Mouse (Mus musculus): Measurements from ENCODE around the gene Ccdc187. TPM values are rescaled to one million over a fixed set of nuclear protein-coding genes. Genes with fewer than 3 reads are reported as not detected.

The Ccdc187 gene
- polyA plus RNA-seq, 1 experiment from 2014 or later: 0.02 TPM

DNA sequence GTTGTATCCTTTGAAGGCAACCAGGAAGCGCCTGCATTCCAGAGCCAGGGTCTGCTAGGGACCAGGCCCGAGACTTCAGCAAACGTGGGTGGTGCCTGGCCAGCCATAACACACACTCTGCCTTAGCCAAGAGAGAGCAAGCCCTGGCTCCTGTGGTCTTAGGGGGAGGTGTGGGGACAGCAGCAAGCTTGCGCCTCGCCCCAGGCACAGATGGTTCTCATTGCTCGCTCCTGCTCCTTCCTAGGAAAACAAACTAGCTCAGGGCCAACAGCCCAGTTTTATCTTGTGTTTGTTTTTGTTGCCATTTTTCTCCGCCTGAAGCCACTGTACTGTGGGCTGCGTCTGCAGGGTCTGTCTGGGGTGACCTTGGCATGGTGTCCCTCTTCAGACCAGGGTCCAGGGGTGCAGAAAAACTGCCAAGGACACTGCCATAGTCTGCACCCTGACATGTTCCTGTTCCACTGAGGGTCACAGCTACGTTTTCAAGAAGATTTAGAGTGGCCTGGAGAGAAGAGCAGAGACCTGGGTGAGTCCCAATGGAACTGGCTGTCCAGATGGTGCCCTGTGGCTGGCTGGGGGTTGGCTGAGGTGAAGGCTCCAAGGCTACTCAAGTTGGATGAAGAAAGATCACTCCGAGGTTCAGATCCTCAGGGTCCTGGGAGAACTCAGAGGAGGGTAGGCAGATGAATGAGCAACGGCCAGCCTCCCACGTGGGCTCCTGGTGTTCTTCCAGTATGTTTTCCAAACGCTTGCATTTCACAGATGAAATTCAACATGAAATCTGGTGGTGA, 20.1 kb upstream of the Ccdc187 start:
- peak overlapping the region; percentile 74 for H3K27ac ChIP-seq
- H3K4me2 ChIP-seq: peak overlapping the region; percentile 91
- ATAC-seq: no peak
- H3K4me3 ChIP-seq: peak overlapping the region; percentile 67; the same call in 1 of the 2 replicates
- 51% methylated on average over 13 of the region's 13 CpGs for WGBS (ENCODE audit: insufficient replicate concordance)
- peak overlapping the region; percentile 66; the same call in 1 of the 2 replicates for H3K9ac ChIP-seq
- H3K9me3 ChIP-seq (replicated peaks): no peaks in the 10 kb centered on the region
- peaks cover 38% of the 10 kb centered on the region for H3K27me3 ChIP-seq (replicated peaks)
- peaks cover 26% of the 10 kb centered on the region for H3K4me1 ChIP-seq
- no peaks in the 10 kb centered on the region for H3K36me3 ChIP-seq

DNA sequence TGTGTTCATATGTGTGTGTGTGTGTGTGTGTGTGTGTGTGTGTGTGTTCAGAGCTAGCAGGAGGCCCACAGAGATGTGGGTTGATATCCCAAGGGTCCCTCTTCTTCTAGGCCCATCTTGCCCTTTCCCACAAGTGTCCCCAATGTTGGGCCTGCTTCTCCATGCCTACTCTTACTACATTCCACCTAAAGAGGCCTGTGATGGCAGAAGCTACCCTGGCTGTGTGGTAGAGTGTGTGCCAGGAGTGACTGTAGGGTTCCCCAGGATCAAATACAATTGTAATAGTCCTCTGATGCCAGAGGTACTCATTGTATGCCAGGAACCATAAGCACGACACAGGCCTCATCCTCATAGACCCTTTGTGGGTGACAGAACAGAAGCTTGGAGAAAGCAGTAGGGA, 19.0 kb upstream of the Ccdc187 start:
- no peaks in the 10 kb centered on the region for H3K9me3 ChIP-seq (replicated peaks)
- no peak for ATAC-seq
- H3K27ac ChIP-seq: no peak overlapping the region
- no peak overlapping the region for H3K9ac ChIP-seq
- H3K4me3 ChIP-seq: no peak overlapping the region
- H3K4me1 ChIP-seq: peaks cover 26% of the 10 kb centered on the region
- H3K4me2 ChIP-seq: no peak overlapping the region
- H3K27me3 ChIP-seq (replicated peaks): peaks cover 38% of the 10 kb centered on the region
- 59% methylated on average over 1 of the region's 1 CpGs for WGBS (ENCODE audit: insufficient replicate concordance)
- no peaks in the 10 kb centered on the region for H3K36me3 ChIP-seq

DNA sequence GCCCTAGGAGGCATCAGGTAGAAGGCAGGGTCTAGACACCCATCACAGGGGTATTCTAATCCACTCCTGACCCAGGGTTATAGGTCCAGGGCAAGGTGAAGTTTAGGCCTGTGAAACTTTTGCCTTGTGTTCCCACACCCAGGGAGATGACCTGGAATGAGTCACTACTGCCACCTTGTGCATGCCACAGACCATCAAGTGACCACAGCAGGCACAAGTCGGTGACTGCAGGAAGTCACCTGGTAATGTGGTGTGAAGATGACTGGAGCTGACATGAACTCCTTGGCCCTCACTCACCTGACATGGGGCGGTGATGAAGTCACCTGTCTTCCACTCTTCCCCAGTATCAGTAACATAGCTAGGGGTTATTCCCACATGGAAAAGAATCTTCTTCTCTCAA, 18.5 kb upstream of the Ccdc187 start:
- no peak overlapping the region for H3K4me2 ChIP-seq
- no peak for ATAC-seq
- WGBS (ENCODE audit: insufficient replicate concordance): 38% methylated on average over 2 of the region's 2 CpGs

DNA sequence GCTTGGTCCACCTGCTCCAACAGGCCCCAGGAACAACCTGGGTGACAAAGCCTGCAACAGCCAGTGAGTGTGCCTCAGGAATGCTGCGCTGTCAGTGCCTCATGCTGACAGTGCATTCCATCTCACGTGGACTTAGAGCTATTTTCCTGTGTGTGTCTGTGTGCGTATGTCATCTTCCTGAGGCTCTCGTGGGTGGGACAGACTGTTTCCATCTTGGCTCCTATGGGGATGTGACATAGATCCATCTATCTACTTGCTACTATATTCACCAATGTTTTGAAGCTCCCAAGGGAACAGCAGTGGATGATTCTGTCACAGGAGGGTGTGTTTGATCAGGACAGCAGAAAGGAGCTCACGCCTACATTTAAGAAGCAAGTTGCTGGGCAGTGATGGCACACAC, 17.6 kb upstream of the Ccdc187 start:
- Histone ChIP-seq H3K36me3 (no peaks in the 10 kb centered on the region), H3K27me3 (replicated peaks) (peaks cover 26% of the 10 kb centered on the region), H3K4me1 (peaks cover 26% of the 10 kb centered on the region), H3K27ac (no peak overlapping the region), H3K4me3 (no peak overlapping the region), H3K9ac (no peak overlapping the region), H3K9me3 (replicated peaks) (no peaks in the 10 kb centered on the region), H3K4me2 (no peak overlapping the region)
- no peak for ATAC-seq
- WGBS (ENCODE audit: insufficient replicate concordance): 54% methylated on average over 5 of the region's 5 CpGs

More for the DNA sequence above, 18.5 kb upstream of the Ccdc187 start:
- H3K4me3 ChIP-seq: no peak overlapping the region
- no peak overlapping the region for H3K9ac ChIP-seq
- H3K27ac ChIP-seq: no peak overlapping the region
- H3K4me1 ChIP-seq: peaks cover 26% of the 10 kb centered on the region
- no peaks in the 10 kb centered on the region for H3K9me3 ChIP-seq (replicated peaks)
- H3K27me3 ChIP-seq (replicated peaks): peaks cover 35% of the 10 kb centered on the region
- H3K36me3 ChIP-seq: no peaks in the 10 kb centered on the region

DNA sequence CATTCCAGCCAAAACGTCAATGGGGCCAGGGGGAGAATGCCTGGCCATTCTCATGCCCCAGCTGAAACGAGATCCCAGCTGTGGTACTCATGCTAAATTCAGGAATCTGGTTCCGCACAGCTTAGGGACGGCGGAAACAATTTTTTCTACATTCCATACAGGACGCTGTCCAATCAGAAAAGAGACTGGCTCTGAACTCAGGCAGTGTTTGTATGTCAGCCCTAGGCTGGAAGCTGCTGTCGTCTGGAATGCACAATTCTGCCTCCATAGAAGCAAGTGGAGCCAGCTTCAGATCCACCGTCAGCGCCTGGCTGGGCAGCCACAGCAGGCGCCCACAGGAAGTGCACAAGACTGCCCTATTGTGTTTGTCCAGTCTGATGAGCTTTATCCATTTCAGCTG, 15.4 kb upstream of the Ccdc187 start:
- no peaks in the 10 kb centered on the region for H3K36me3 ChIP-seq
- no peak overlapping the region for H3K9ac ChIP-seq
- peaks cover 4% of the 10 kb centered on the region for H3K4me1 ChIP-seq
- 47% methylated on average over 10 of the region's 10 CpGs for WGBS (ENCODE audit: insufficient replicate concordance)
- peaks cover 4% of the 10 kb centered on the region; the same call in 1 of the 2 replicates for H3K27me3 ChIP-seq (replicated peaks)
- 0 out of 2 replicates have a peak overlapping the region, but pooled peaks have one; percentile 25 for H3K27ac ChIP-seq
- no peak overlapping the region for H3K4me2 ChIP-seq
- H3K4me3 ChIP-seq: no peak overlapping the region
- ATAC-seq: no peak
- H3K9me3 ChIP-seq (replicated peaks): no peaks in the 10 kb centered on the region

DNA sequence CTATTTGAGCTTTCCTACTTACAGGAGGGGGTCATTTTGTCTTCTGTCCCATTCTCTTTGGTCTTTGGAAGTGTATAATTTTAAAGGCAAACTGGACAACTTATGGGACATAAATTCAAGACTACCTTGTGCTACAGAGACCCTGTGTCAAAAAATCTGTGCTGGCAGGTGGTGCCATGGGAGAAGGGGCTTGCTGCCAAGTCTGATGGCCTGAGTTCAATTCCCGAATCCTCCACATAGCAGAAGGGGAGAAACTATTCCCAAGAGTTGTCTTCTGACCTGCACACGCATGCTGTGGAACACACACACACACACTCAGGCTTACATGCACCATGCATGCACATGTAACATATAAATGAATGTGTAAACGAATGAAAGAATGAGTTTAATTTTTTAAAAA, 12.3 kb upstream of the Ccdc187 start:
- Histone ChIP-seq H3K36me3 (no peaks in the 10 kb centered on the region), H3K27me3 (replicated peaks) (0 out of 2 replicates have a peak, but pooled peaks cover 3% of the 10 kb centered on the region), H3K9me3 (replicated peaks) (no peaks in the 10 kb centered on the region), H3K27ac (no peak overlapping the region), H3K4me3 (no peak overlapping the region), H3K4me2 (no peak overlapping the region), H3K4me1 (no peaks in the 10 kb centered on the region), H3K9ac (no peak overlapping the region)
- no peak for ATAC-seq
- 66% methylated on average over 3 of the region's 3 CpGs for WGBS (ENCODE audit: insufficient replicate concordance)

DNA sequence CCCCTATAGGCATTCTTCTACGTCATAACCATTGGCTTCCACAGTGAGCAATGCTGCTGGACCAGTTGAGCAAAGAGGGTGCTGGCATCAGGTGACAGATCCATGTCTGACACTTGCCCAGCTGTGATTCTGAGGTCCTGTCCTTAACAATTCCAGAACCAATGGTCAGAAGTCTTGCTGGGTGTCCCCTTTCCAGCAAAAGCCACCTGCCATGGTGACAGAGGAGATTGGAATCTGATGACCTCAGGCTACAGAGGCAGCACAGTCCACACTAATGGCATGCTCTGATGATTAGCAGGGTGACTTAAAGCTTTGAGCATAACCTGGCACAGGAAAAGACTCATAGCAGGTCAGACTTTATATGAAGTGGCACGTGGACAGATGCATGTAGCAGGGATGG, 11.2 kb upstream of the Ccdc187 start:
- 55% methylated on average over 2 of the region's 2 CpGs for WGBS (ENCODE audit: insufficient replicate concordance)
- Histone ChIP-seq H3K9me3 (replicated peaks) (no peaks in the 10 kb centered on the region), H3K4me1 (no peaks in the 10 kb centered on the region), H3K4me3 (no peak overlapping the region), H3K36me3 (no peaks in the 10 kb centered on the region), H3K4me2 (no peak overlapping the region), H3K27ac (no peak overlapping the region), H3K9ac (no peak overlapping the region), H3K27me3 (replicated peaks) (0 out of 2 replicates have a peak, but pooled peaks cover under 1% of the 10 kb centered on the region)
- no peak for ATAC-seq

DNA sequence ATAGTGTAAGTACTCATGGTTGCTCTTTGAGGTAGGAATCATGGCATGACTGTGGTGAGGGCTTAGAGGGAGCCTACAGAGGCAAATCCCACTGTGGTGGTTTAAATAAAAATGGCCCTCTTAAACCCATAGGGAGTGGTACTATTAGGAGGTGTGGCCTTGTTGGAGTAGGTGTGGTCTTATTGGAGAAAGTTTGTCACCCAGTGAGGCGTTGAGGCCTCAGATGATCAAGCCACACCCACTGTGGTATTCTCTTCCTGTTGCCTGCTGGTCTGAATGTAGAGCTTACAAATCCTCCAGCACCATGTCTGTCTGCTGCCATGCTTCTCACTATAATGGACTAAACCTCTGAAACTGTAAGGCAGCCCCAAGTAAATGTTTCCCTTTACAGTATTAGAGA, 10.4 kb upstream of the Ccdc187 start:
- no peak overlapping the region for H3K9ac ChIP-seq
- 48% methylated on average over 1 of the region's 1 CpGs for WGBS (ENCODE audit: insufficient replicate concordance)
- no peaks in the 10 kb centered on the region for H3K9me3 ChIP-seq (replicated peaks)
- H3K36me3 ChIP-seq: no peaks in the 10 kb centered on the region
- H3K4me2 ChIP-seq: no peak overlapping the region
- peaks cover 9% of the 10 kb centered on the region for H3K27me3 ChIP-seq (replicated peaks)
- H3K27ac ChIP-seq: no peak overlapping the region
- H3K4me1 ChIP-seq: no peaks in the 10 kb centered on the region
- H3K4me3 ChIP-seq: no peak overlapping the region
- no peak for ATAC-seq

DNA sequence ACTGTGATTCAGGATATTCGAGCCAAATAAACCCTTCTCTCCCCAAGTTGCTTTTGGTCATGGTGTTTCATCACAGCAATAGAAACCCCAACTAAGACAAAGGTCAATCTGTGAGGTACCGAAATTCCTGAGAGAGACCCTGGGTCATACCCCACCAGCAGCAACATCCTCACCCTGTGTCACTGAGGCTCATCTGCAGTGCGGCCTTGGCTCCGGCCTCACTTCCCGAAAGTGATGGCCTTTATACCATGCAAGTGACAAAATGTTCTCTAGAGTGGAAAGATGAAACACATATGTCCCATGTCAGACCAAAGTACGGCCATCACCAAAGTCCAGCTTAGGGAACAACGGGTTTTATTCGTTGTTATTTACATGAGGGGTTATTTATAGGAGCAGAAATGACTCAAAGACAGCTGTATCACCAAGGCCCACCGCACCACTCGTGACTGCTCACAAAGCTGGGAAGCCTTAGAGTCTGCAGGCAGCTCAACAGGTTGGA, 7.7 kb upstream of the Ccdc187 start:
- H3K4me2 ChIP-seq: no peak overlapping the region
- H3K4me1 ChIP-seq: peaks cover 5% of the 10 kb centered on the region; the same call in 1 of the 2 replicates
- no peak overlapping the region for H3K27ac ChIP-seq
- H3K9ac ChIP-seq: no peak overlapping the region
- H3K36me3 ChIP-seq: no peaks in the 10 kb centered on the region
- WGBS (ENCODE audit: insufficient replicate concordance): 71% methylated on average over 10 of the region's 10 CpGs
- no peak for ATAC-seq
- H3K9me3 ChIP-seq (replicated peaks): no peaks in the 10 kb centered on the region
- peaks cover 33% of the 10 kb centered on the region for H3K27me3 ChIP-seq (replicated peaks)
- H3K4me3 ChIP-seq: no peak overlapping the region

DNA sequence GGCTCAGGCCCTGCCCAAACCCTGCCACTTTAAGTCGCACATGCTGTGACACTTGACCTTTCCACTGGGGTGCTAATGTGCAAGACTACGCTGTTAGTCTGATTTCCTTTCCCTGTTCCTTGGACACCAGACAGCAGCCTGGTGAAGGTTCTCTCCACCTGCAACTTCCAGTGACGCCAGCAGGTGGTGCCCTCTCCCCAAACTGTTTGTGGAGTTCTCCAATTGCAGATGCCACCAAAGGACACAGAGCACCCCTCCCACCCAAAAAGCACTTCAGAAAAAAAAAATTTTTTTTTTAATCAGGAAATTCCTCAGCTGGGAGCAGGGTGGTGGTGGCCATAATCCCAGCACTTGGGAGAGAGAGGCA, 6.4 kb upstream of the Ccdc187 start:
- ATAC-seq: no peak
- Histone ChIP-seq H3K27me3 (replicated peaks) (peaks cover 37% of the 10 kb centered on the region), H3K9me3 (replicated peaks) (no peaks in the 10 kb centered on the region), H3K4me1 (peaks cover 9% of the 10 kb centered on the region; the same call in 1 of the 2 replicates), H3K9ac (no peak overlapping the region), H3K36me3 (no peaks in the 10 kb centered on the region), H3K4me2 (no peak overlapping the region), H3K27ac (no peak overlapping the region), H3K4me3 (no peak overlapping the region)
- 3% methylated on average over 3 of the region's 3 CpGs for WGBS (ENCODE audit: insufficient replicate concordance)

DNA sequence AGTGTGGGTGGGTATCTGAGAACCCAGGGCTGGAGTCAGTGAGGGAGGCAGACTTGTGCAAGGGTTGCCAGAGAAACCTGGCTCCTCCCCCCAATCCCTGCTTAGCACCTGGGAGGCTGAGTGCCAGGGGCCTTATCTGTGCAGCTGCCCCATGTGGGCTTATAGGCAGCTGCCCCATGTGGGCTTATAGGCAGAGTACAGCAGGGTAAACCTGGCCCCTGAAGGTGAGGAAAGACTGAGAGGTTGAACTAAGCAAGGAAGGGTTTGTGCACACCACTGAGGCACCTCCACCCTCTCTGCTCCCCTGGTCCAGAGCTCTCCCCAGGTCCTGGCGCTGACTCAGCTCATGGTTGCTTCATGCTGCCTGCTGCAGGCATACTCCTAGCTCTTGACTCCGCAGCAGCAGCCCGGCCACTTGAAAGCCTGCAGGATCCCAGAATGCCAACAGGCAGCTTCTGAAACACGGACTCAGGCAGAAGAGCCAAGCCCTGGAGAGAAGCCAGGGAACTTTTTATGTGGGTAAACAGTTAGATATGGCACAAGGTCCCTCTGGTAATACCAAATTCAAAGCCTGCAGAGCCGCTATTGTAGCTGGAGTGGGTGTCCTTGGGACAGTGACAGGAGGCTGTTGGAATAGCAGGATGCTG, 5.9 kb upstream of the Ccdc187 start:
- peaks cover 9% of the 10 kb centered on the region; the same call in 1 of the 2 replicates for H3K4me1 ChIP-seq
- no peaks in the 10 kb centered on the region for H3K36me3 ChIP-seq
- H3K4me3 ChIP-seq: no peak overlapping the region
- H3K9me3 ChIP-seq (replicated peaks): no peaks in the 10 kb centered on the region
- ATAC-seq: no peak
- H3K27ac ChIP-seq: no peak overlapping the region
- peaks cover 42% of the 10 kb centered on the region for H3K27me3 ChIP-seq (replicated peaks)
- H3K9ac ChIP-seq: no peak overlapping the region
- H3K4me2 ChIP-seq: no peak overlapping the region
- 38% methylated on average over 5 of the region's 5 CpGs for WGBS (ENCODE audit: insufficient replicate concordance)

DNA sequence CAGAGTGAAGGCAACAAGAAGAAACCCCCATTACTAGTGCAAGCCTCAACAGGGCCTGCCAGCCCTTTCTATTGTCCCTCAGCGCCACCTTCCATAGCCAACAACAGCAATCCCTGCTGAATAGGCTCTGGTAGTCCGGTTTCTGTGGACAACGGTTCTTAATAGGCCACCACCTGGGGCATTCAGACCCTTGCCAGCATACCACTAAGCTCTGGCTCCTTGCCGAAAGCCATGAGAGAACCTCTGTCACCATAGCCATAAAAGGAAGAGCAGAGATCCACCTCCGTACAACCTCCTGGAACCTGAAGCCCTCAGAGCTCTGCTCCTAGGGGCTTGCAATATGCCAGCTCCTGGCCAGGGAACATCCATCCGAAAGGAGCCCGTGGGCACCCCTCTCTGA, 5.0 kb upstream of the Ccdc187 start:
- H3K4me3 ChIP-seq: no peak overlapping the region
- no peak overlapping the region for H3K27ac ChIP-seq
- WGBS (ENCODE audit: insufficient replicate concordance): 57% methylated on average over 7 of the region's 7 CpGs
- peaks cover 42% of the 10 kb centered on the region for H3K27me3 ChIP-seq (replicated peaks)
- ATAC-seq: no peak
- H3K4me2 ChIP-seq: no peak overlapping the region
- H3K4me1 ChIP-seq: peaks cover 9% of the 10 kb centered on the region; the same call in 1 of the 2 replicates
- no peaks in the 10 kb centered on the region for H3K36me3 ChIP-seq
- H3K9ac ChIP-seq: no peak overlapping the region
- no peaks in the 10 kb centered on the region for H3K9me3 ChIP-seq (replicated peaks)

Measured in liver, embryonic 12.5 days (tissue).